Mouse (Mus musculus) myocyte (in vitro differentiated cells): ENCODE results near the gene Creb3l1. TPM values are rescaled to one million over a fixed set of nuclear protein-coding genes. Genes with fewer than 3 reads are reported as not detected.

Experiments
- H3K27me3 ChIP-seq: one replicate; pipeline ENCODE4 v1.6.1; 2011; ENCODE audit not compliant: control insufficient read depth, insufficient read depth, insufficient read length
- H3K36me3 ChIP-seq: one replicate; pipeline ENCODE4 v1.6.1; 2011; ENCODE audit not compliant: control insufficient read depth, insufficient read depth
- H3K4me2 ChIP-seq: one replicate; pipeline ENCODE4 v1.6.1; 2011; ENCODE audit warnings: low read depth, control low read depth
- H3K4me3 ChIP-seq: one replicate; pipeline ENCODE4 v1.5.1; 2011; ENCODE audit warnings: mild to moderate bottlenecking, control low read depth, moderate library complexity
- H3K79me2 ChIP-seq: one replicate; pipeline ENCODE4 v1.6.1; 2011; ENCODE audit not compliant: control insufficient read depth, insufficient read depth
- H3ac ChIP-seq: one replicate; pipeline ENCODE4 v1.6.1; 2011; ENCODE audit not compliant: control insufficient read depth, insufficient read length
- CEBPB ChIP-seq: IDR thresholded peaks from 2 replicates; pipeline ENCODE4 v1.6.1; 2011; ENCODE audit warnings: mild to moderate bottlenecking, moderate library complexity; ENCODE audit not compliant: poor library complexity, insufficient read depth, severe bottlenecking
- E2F4 ChIP-seq: IDR thresholded peaks from one replicate; pipeline ENCODE4 v1.6.1; 2011; ENCODE audit warnings: mild to moderate bottlenecking, control low read depth, moderate library complexity; ENCODE audit not compliant: insufficient read depth
- MAX ChIP-seq: IDR thresholded peaks from one replicate; pipeline ENCODE4 v1.6.1; 2011; ENCODE audit warnings: low read depth, mild to moderate bottlenecking, control low read depth
- MYOD1 ChIP-seq, 3 experiments: IDR thresholded peaks; one replicate each; pipeline ENCODE4 v1.6.1; 2011; ENCODE audit warnings: control low read depth in 2 of 3, low read depth in 2 of 3, mild to moderate bottlenecking in 2 of 3, moderate library complexity in 1 of 3; ENCODE audit not compliant: insufficient read length in 2 of 3, control insufficient read depth in 1 of 3
- MYOG ChIP-seq, 3 experiments: IDR thresholded peaks; one replicate each; pipeline ENCODE4 v1.6.1; 2011; ENCODE audit warnings: control low read depth in 2 of 3, low read depth in 2 of 3, mild to moderate bottlenecking in 2 of 3; ENCODE audit not compliant: insufficient read length in 2 of 3, control insufficient read depth in 1 of 3, insufficient read depth in 1 of 3
- POLR2A ChIP-seq: IDR thresholded peaks from one replicate; pipeline ENCODE4 v1.6.1; 2011; ENCODE audit warnings: low read depth, mild to moderate bottlenecking, control low read depth, moderate library complexity; ENCODE audit not compliant: insufficient read length
- POLR2AphosphoS2 ChIP-seq: IDR thresholded peaks from one replicate; pipeline ENCODE4 v1.6.1; 2011; ENCODE audit warnings: low read depth, control low read depth; ENCODE audit not compliant: insufficient read length
- REST ChIP-seq: IDR thresholded peaks from one replicate; pipeline ENCODE4 v1.6.1; 2011; ENCODE audit warnings: mild to moderate bottlenecking, control low read depth, moderate library complexity; ENCODE audit not compliant: insufficient read depth, insufficient read length
- SRF ChIP-seq: IDR thresholded peaks from one replicate; pipeline ENCODE4 v1.6.1; 2011; ENCODE audit warnings: low read depth; ENCODE audit not compliant: control insufficient read depth, insufficient read length
- TCF12 ChIP-seq: IDR thresholded peaks from one replicate; pipeline ENCODE4 v1.6.1; 2011; ENCODE audit warnings: mild to moderate bottlenecking, control low read depth; ENCODE audit not compliant: poor library complexity, insufficient read depth, severe bottlenecking
- TCF3 ChIP-seq: IDR thresholded peaks from one replicate; pipeline ENCODE4 v1.6.1; 2011; ENCODE audit warnings: low read depth, control low read depth; ENCODE audit not compliant: insufficient read length
- USF1 ChIP-seq: IDR thresholded peaks from one replicate; pipeline ENCODE4 v1.6.1; 2011; ENCODE audit warnings: low read depth, mild to moderate bottlenecking, control low read depth, moderate library complexity
- polyA plus RNA-seq: library from polyadenylated mRNA; unstranded; fragments of >200 nt; fragmentation: generic; extraction: Trizol; gene quantifications from one replicate; pipeline ENCODE4 v1.2.1, GENCODE M21; 2012; ENCODE audit warnings: missing spikeins

The Creb3l1 gene
- polyA plus RNA-seq, 1 experiment, result 97.3 TPM

GRCm38 (mm10) chr2:91944170-91944950, 79.9 kb downstream of the Creb3l1 start:
- Histone ChIP-seq H3K79me2 (peaks cover 16% of the 10 kb centered on the region), H3K27me3 (no peaks in the 10 kb centered on the region), H3K36me3 (peaks cover 8% of the 10 kb centered on the region), H3ac (no peak overlapping the region), H3K4me2 (peak overlapping the region; percentile 10), H3K4me3 (no peak overlapping the region)
- TF ChIP-seq TCF3, result no peak
- TF ChIP-seq MAX, result no peak
- peak in 1 of 3 experiments; percentile 25 for TF ChIP-seq MYOG (IDR thresholded peaks at IDR 0.05; ENCODE audit: control insufficient read depth in 1 of 3, insufficient read depth in 1 of 3, insufficient read length in 2 of 3, low read depth in 2 of 3)
- TF ChIP-seq USF1, result no peak
- TF ChIP-seq MYOD1 (IDR thresholded peaks at IDR 0.05; ENCODE audit: control insufficient read depth in 1 of 3, insufficient read length in 2 of 3, low read depth in 2 of 3), result peak in 1 of 3 experiments; percentile 56
- TF ChIP-seq POLR2AphosphoS2, result peak; percentile 18
- peak; percentile 37 for TF ChIP-seq SRF

GRCm38 (mm10) chr2:91942356-91942755, 81.9 kb downstream of the Creb3l1 start:
- Histone ChIP-seq H3K4me3 (no peak overlapping the region), H3K79me2 (peaks cover 16% of the 10 kb centered on the region), H3ac (no peak overlapping the region), H3K36me3 (peaks cover 15% of the 10 kb centered on the region), H3K4me2 (no peak overlapping the region), H3K27me3 (no peaks in the 10 kb centered on the region)
- no peak for TF ChIP-seq E2F4
- TF ChIP-seq SRF, result no peak
- TF ChIP-seq USF1, result no peak
- no peak for TF ChIP-seq TCF3
- TF ChIP-seq POLR2AphosphoS2, result no peak
- no peak for TF ChIP-seq POLR2A
- no peak for TF ChIP-seq TCF12
- no peak for TF ChIP-seq MYOD1 (IDR thresholded peaks at IDR 0.05; ENCODE audit: control insufficient read depth in 1 of 3, insufficient read length in 2 of 3, low read depth in 2 of 3)
- no peak for TF ChIP-seq REST
- no peak for TF ChIP-seq CEBPB
- no peak for TF ChIP-seq MYOG (IDR thresholded peaks at IDR 0.05; ENCODE audit: control insufficient read depth in 1 of 3, insufficient read depth in 1 of 3, insufficient read length in 2 of 3, low read depth in 2 of 3)
- TF ChIP-seq MAX, result no peak

GRCm38 (mm10) chr2:91939303-91939935, 84.9 kb downstream of the Creb3l1 start:
- TF ChIP-seq MYOG (IDR thresholded peaks at IDR 0.05; ENCODE audit: control insufficient read depth in 1 of 3, insufficient read depth in 1 of 3, insufficient read length in 2 of 3, low read depth in 2 of 3) (no peak), MYOD1 (IDR thresholded peaks at IDR 0.05; ENCODE audit: control insufficient read depth in 1 of 3, insufficient read length in 2 of 3, low read depth in 2 of 3) (no peak), MAX (no peak), TCF12 (no peak), USF1 (no peak)
- Histone ChIP-seq H3K36me3 (peaks cover 20% of the 10 kb centered on the region), H3ac (no peak overlapping the region), H3K79me2 (no peaks in the 10 kb centered on the region), H3K4me3 (no peak overlapping the region), H3K4me2 (no peak overlapping the region), H3K27me3 (no peaks in the 10 kb centered on the region)

DNA sequence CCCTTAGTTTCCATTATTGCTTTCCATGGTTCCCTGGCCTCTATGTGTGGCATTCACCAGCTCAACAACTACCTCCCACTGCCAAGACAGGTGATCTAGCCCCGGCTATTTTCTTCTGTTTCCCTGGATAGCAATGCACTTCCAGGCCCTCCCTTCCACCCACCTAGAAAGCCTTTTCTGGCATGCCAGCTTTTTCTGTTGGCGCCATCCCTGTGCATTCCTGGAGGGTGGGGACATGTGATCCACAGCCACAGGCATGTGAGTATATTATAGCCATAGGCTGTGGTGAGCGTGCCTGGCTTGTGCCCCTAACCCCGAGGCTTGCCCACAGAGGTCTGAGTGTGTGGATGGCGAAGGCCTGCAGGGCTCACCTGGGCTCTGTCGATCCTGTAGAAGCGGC, 88.1 kb downstream of the Creb3l1 start:
- Histone ChIP-seq H3K27me3 (no peaks in the 10 kb centered on the region), H3ac (no peak overlapping the region), H3K4me2 (no peak overlapping the region), H3K4me3 (no peak overlapping the region), H3K79me2 (no peaks in the 10 kb centered on the region), H3K36me3 (peaks cover 16% of the 10 kb centered on the region)
- TF ChIP-seq E2F4, result no peak
- TF ChIP-seq MAX, result no peak
- TF ChIP-seq SRF, result no peak
- no peak for TF ChIP-seq TCF12
- no peak for TF ChIP-seq TCF3
- TF ChIP-seq POLR2AphosphoS2, result no peak
- TF ChIP-seq MYOD1 (IDR thresholded peaks at IDR 0.05; ENCODE audit: control insufficient read depth in 1 of 3, insufficient read length in 2 of 3, low read depth in 2 of 3), result no peak
- TF ChIP-seq CEBPB, result no peak
- TF ChIP-seq MYOG (IDR thresholded peaks at IDR 0.05; ENCODE audit: control insufficient read depth in 1 of 3, insufficient read depth in 1 of 3, insufficient read length in 2 of 3, low read depth in 2 of 3), result no peak
- TF ChIP-seq REST, result no peak
- TF ChIP-seq USF1, result no peak
- TF ChIP-seq POLR2A, result no peak
